ENCODE assay signal across 32 mouse cellular contexts in the genomic region with DNA sequence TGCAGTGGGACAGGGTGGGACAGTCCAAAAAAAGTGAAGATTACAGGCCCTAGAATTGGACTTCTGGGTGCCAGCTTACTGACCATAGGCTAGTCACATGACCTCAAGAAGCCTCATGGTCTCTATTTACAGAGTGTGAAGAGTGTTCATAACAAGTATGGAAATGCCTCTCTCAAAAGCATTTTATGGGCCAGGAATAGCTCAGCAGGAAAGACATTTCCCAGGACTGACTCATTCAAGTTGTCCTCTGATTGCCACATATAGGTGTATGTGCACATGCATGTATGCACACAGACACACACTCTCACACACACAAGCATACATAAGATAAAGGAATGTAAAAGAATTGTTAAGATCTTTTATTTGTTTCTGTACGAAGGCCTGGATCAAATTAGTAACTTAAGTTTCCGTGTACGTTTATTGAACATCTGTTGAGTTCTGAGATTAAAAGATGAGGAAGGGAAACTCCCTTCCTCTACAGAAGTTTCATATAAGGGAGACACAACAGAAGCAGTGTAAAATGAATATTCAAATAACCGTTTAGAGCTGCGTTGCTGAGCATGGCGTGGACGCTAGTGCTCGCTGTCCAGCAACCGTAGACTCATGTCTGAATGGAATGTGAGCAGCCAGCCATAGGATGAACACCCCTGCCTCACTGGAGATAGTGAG.
A peak's percentile ranks its signal among the peaks of the same experiment; 100 is the strongest.
DNase-seq lines count a peak whose midpoint lies in the region; ATAC-seq lines count a peak whose summit lies in the region.
"Had no signal": no experiment of that assay in that cellular context is flagged by ENCODE, and none has a peak within 500 bp of the region (broad histone marks: within the 10 kb centered on the region; RNA-seq: fewer than 3 reads in every experiment).

No protein-coding gene starts in this region.

- no peaks in the 10 kb centered on the region for H3K36me3 ChIP-seq in forebrain, embryonic 16.5 days (ENCODE audit: control insufficient read depth, insufficient read depth)
- H3K36me3 ChIP-seq: forebrain, embryonic 12.5 days; hindbrain, embryonic 10.5 days; limb, embryonic 10.5 days; limb, embryonic 15.5 days; midbrain, embryonic 12.5 days; neural tube, embryonic 13.5 days had no signal

- no peak overlapping the region for H3K9ac ChIP-seq in forebrain, embryonic 16.5 days (replicated peaks; ENCODE audit: low read depth, low read length)
- H3K9ac ChIP-seq: forebrain, embryonic 12.5 days; limb, embryonic 15.5 days; liver, embryonic 14.5 days; lung, embryonic 14.5 days; midbrain, embryonic 12.5 days; neural tube, embryonic 13.5 days had no signal

- H3K4me1 ChIP-seq in forebrain, embryonic 16.5 days (replicated peaks; ENCODE audit: control insufficient read depth, insufficient read depth, low read length), result peaks cover 10% of the 10 kb centered on the region

- H3K27ac ChIP-seq in forebrain, embryonic 16.5 days (ENCODE audit: low read length), result no peak overlapping the region
- H3K27ac ChIP-seq: forebrain, embryonic 12.5 days; gastrocnemius, adult 2 months; hindbrain, embryonic 10.5 days; kidney, postnatal 0 days; limb, embryonic 10.5 days; limb, embryonic 15.5 days; liver, embryonic 14.5 days; midbrain, embryonic 12.5 days; neural tube, embryonic 13.5 days had no signal

- WGBS in forebrain, embryonic 16.5 days, result 92% methylated on average over 9 of the region's 9 CpGs

- ATAC-seq in inflammation-experienced regulatory T-cells, adult 6 months, result peak; percentile 72
- no peak for ATAC-seq in forebrain, embryonic 16.5 days
- ATAC-seq: hindbrain, embryonic 16.5 days; intestine, embryonic 16.5 days had no signal

- DNase-seq in A20 (ENCODE audit: low read depth, low spot score), result peak; percentile 84
- DNase-seq in B cell, adult 2 months, result peak; percentile 21 to 28
- DNase-seq in NIH3T3 (ENCODE audit: low read depth), result peak; percentile 43
- no peak for DNase-seq in thymus, postnatal 25 days
- DNase-seq in right cerebral cortex, adult 18-20 months, result no peak
- DNase-seq: adrenal gland, postnatal 10 days; cerebellum, adult 2 months; cerebellum, postnatal 14 days; gastrocnemius, adult 2 months; gastrocnemius, postnatal 36 days; heart, postnatal 14 days; kidney, adult 8-10 months; kidney, postnatal 4 days; layer of hippocampus, postnatal 36 days; lung, embryonic 14.5 days; right cerebral cortex, postnatal 14 days; thymus, adult 18-20 months; thymus, postnatal 36 days had no signal

- H3K4me3 ChIP-seq in forebrain, embryonic 16.5 days (replicated peaks; ENCODE audit: low read length), result no peak overlapping the region
- H3K4me3 ChIP-seq: erythroblast, embryonic 14.5 days; forebrain, embryonic 12.5 days; gastrocnemius, adult 2 months; hindbrain, embryonic 10.5 days; limb, embryonic 10.5 days; limb, embryonic 15.5 days; midbrain, embryonic 12.5 days; myocyte; neural tube, embryonic 13.5 days had no signal

- H3K27me3 ChIP-seq in forebrain, embryonic 16.5 days (replicated peaks; ENCODE audit: control insufficient read depth, insufficient read depth, low read length), result no peaks in the 10 kb centered on the region
- H3K27me3 ChIP-seq: forebrain, embryonic 12.5 days; limb, embryonic 15.5 days; neural tube, embryonic 13.5 days had no signal

- H3K9me3 ChIP-seq in forebrain, embryonic 16.5 days (ENCODE audit: control insufficient read depth, low read length), result no peaks in the 10 kb centered on the region
- H3K9me3 ChIP-seq: forebrain, embryonic 12.5 days; hindbrain, embryonic 10.5 days; limb, embryonic 10.5 days; limb, embryonic 15.5 days; midbrain, embryonic 12.5 days; neural tube, embryonic 13.5 days had no signal

- H3K4me2 ChIP-seq in forebrain, embryonic 16.5 days (ENCODE audit: low read length), result no peak overlapping the region
- H3K4me2 ChIP-seq: forebrain, embryonic 12.5 days; limb, embryonic 15.5 days; lung, embryonic 14.5 days; midbrain, embryonic 12.5 days; neural tube, embryonic 13.5 days had no signal

Comparison
In these comparisons a context has a peak if more than half of its experiments do, and no peak if none do; other contexts are left out.
1. DNase-seq: peak in A20 (single experiment), B cell, adult 2 months (2 of 2) and NIH3T3 (single experiment); none in thymus, postnatal 25 days (single experiment) and right cerebral cortex, adult 18-20 months (single experiment).